Mouse (Mus musculus): ENCODE data around the gene Svopl. TPM values are rescaled to one million over a fixed set of nuclear protein-coding genes. Genes with fewer than 3 reads are reported as not detected.

Svopl gene
- polyA plus RNA-seq (2012; rRNA removed) = 2.2 and 4.1 TPM in 2 replicates

DNA sequence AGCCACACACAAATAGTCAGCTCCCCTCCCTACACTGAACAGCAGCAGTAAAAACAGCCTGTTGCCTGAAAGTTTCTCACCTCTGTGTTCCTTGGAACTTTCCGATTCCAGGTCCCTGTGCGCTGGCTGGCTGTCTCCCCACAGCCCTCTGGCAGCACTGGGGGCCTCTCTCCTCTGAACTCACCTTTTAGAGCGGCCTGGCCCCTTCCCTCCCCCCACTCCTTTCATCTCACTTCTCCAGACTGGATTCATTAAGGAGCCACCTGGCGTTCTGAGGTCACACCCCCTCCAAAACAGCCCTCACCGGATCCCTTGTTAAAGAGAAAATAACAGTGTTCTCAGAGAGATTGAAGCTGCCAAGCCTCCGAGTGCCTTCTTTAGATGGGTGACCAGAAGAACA, at the start of gene Svopl:
Svopl (minus strand) TSS at position 159 of the 400 bp plus-strand sequence.

Other genes with a start within 250 kb of the Svopl start
- 14.4 and 14.7 TPM in 2 replicates for gene Trim24, start 176.2 kb downstream of the Svopl start, polyA plus RNA-seq (2012; rRNA removed)
- 0.22 TPM in 1 of 2 replicates, not detected in the other for gene Tmem213, start 62.3 kb upstream of the Svopl start, polyA plus RNA-seq (2012; rRNA removed)
- gene Atp6v0a4, start 77.6 kb upstream of the Svopl start, polyA plus RNA-seq (2012; rRNA removed) = 0.80 and 1.2 TPM in 2 replicates
- gene D630045J12Rik, start 207.0 kb upstream of the Svopl start, polyA plus RNA-seq (2012; rRNA removed) = 1.5 TPM in 2 replicates

Measured in colon, adult 2 months (tissue).